Mouse (Mus musculus) megakaryocyte, embryonic 14.5 days (primary cell): ENCODE results near the gene Zbtb22. TPM values are rescaled to one million over a fixed set of nuclear protein-coding genes. Genes with fewer than 3 reads are reported as not detected.

ENCODE experiments used
- H3K27me3 ChIP-seq: replicated peaks from 2 replicates; pipeline ENCODE3; 2012; ENCODE audit warnings: inconsistent platforms
- H3K36me3 ChIP-seq: replicated peaks from 2 replicates; pipeline ENCODE3; 2012; ENCODE audit warnings: low read length, inconsistent platforms, mixed read lengths
- H3K4me1 ChIP-seq: 2 replicates; pipeline ENCODE4 v1.6.1; 2012; ENCODE audit warnings: inconsistent platforms
- H3K4me3 ChIP-seq: replicated peaks from 2 replicates; pipeline ENCODE3; 2012; ENCODE audit warnings: moderate library complexity, mild to moderate bottlenecking, inconsistent platforms
- H3K9me3 ChIP-seq: 2 replicates; pipeline ENCODE4 v1.6.1; 2012; ENCODE audit warnings: inconsistent platforms
- FLI1 ChIP-seq: IDR thresholded peaks from 2 replicates; pipeline ENCODE4 v1.6.1; 2012; ENCODE audit warnings: low read length, inconsistent platforms, mixed read lengths
- GATA1 ChIP-seq: IDR thresholded peaks from 3 replicates; pipeline ENCODE4 v1.6.1; 2012; ENCODE audit warnings: mixed read lengths, low read length, inconsistent platforms, borderline replicate concordance
- polyA plus RNA-seq: library from polyadenylated mRNA; stranded (reverse); fragments of >175 nt; gene quantifications from 2 replicates; pipeline ENCODE4 v1.2.3, GENCODE M21; 2012; ENCODE audit warnings: low replicate concordance; ENCODE audit not compliant: insufficient read depth

The Zbtb22 gene
- polyA plus RNA-seq, 1 experiment: 45.3 TPM

DNA sequence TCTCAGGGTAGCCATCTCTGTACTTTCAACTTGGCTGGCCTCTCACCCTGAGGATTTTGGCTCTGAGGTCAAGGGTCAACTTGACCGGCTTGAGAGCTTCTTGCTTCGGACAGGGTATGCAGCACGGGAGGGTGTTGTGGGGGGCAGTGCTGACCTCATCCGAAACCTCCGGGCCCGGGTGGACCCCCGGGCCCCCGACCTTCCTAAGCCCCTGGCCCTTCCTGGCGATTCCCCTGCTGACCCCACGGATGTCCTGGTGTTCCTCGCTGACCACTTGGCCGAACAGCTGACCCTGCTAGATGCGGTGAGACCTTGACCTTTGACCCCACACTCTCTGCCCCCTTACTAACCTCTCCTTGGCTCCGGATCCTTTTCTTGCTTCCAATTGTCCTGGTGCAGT is 16.7 kb downstream of the Zbtb22 start:
- H3K4me1 ChIP-seq: peaks cover 50% of the 10 kb centered on the region
- peaks cover 74% of the 10 kb centered on the region for H3K36me3 ChIP-seq

GRCm38 (mm10) chr17:33932970-33933369 is 17.3 kb downstream of the Zbtb22 start:
- Histone ChIP-seq H3K4me3 (no peak overlapping the region), H3K36me3 (peaks cover 72% of the 10 kb centered on the region), H3K4me1 (peaks cover 45% of the 10 kb centered on the region), H3K9me3 (no peaks in the 10 kb centered on the region), H3K27me3 (no peaks in the 10 kb centered on the region)
- no peak for TF ChIP-seq GATA1
- no peak for TF ChIP-seq FLI1

More for the DNA sequence above, 16.7 kb downstream of the Zbtb22 start:
- H3K27me3 ChIP-seq: no peaks in the 10 kb centered on the region
- TF ChIP-seq FLI1 (no peak), GATA1 (no peak)
- no peak overlapping the region for H3K4me3 ChIP-seq
- no peaks in the 10 kb centered on the region for H3K9me3 ChIP-seq

- Histone ChIP-seq H3K4me3 (peak overlapping the region; percentile 18), H3K9me3 (no peaks in the 10 kb centered on the region), H3K4me1 (peaks cover 44% of the 10 kb centered on the region), H3K27me3 (no peaks in the 10 kb centered on the region), H3K36me3 (peaks cover 77% of the 10 kb centered on the region)
- TF ChIP-seq FLI1 (no peak), GATA1 (no peak)
These were observed 19.8 kb downstream of the Zbtb22 start for GRCm38 (mm10) chr17:33935422-33936055.

DNA sequence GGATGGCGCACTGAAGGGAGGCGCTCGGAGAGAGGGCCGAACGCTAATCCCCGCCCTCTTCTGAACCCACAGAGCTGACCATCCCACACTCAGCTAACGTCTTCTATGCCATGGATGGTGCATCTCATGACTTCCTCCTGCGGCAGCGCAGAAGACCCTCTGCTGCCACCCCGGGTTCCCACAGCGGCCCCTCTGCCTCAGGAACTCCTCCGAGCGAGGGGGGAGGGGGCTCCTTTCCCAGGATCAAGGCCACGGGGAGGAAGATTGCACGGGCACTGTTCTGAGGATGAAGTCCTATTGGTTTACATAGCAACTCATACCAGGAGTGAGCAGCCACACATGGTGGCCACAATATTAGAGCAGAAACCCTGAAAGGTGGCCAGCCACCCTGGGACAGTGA is 21.3 kb downstream of the Zbtb22 start:
- Histone ChIP-seq H3K36me3 (peaks cover 69% of the 10 kb centered on the region), H3K4me1 (peaks cover 41% of the 10 kb centered on the region), H3K4me3 (no peak overlapping the region), H3K9me3 (no peaks in the 10 kb centered on the region), H3K27me3 (no peaks in the 10 kb centered on the region)
- TF ChIP-seq FLI1 (no peak), GATA1 (no peak)

DNA sequence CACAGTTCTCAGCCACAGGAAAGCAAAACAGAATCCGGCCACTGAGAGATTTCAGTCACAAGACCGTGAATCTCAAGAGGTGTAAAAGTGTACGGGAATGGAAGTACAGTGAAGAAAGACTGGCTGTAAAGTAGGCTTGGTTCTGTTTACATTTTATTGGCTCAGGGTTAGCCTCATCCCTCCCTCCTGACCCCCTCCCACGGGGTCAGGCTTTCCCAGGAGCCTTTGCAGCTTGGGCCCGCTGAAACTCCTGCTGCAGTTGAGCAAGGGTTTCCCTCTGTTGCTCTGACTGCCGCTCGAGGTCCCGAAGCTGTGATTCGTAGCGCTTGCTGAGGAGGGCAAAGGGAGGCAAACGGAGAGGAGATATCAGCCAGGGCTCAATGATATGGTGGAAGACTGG is 23.1 kb downstream of the Zbtb22 start:
- peak overlapping the region; percentile 98 for H3K4me3 ChIP-seq
- peaks cover 41% of the 10 kb centered on the region for H3K4me1 ChIP-seq

DNA sequence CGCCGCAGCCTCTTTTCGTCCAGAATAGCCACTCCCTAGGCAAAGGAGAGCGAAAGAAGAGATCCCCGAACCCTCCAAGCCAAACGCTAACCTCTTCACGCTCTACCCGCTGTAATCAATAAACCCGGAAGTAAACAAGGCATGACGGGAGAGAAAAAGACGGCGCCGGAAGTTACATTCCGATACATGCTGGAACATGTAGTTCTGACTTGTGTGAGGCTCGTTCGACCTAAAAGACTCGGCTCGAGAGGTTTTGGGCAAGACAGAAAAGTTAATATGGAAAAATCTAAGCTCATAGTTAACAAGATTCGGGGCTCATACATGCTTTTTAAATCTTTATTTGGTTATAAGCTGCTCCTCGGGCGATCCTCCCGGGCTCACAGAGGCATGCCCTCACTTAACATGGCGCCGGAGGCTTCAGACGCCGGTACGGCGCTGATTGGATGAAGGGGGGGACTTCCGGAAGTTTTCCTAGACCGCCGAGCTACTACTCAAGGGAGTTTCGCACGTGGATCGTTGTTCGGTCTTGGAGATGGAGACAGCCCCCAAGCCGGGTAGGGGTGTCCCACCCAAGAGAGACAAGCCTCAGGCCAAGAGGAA is 24.6 kb downstream of the Zbtb22 start, which contains the start of the genes Pfdn6 and Wdr46:
Pfdn6 (minus strand) TSS at position 138 of the 600 bp plus-strand sequence.
Wdr46 (plus strand) TSS at position 455 of the 600 bp plus-strand sequence.
- Histone ChIP-seq H3K36me3 (peaks cover 66% of the 10 kb centered on the region), H3K4me1 (peaks cover 38% of the 10 kb centered on the region), H3K4me3 (peak within 1 kb of the TSS; percentile 98), H3K27me3 (no peaks in the 10 kb centered on the region), H3K9me3 (no peaks in the 10 kb centered on the region)
- TF ChIP-seq GATA1 (no peak), FLI1 (no peak; the same call in 1 of the 2 replicates)

More for the DNA sequence above, 23.1 kb downstream of the Zbtb22 start:
- TF ChIP-seq GATA1 (no peak), FLI1 (no peak)
- no peaks in the 10 kb centered on the region for H3K27me3 ChIP-seq
- no peaks in the 10 kb centered on the region for H3K9me3 ChIP-seq
- H3K36me3 ChIP-seq: peaks cover 66% of the 10 kb centered on the region

DNA sequence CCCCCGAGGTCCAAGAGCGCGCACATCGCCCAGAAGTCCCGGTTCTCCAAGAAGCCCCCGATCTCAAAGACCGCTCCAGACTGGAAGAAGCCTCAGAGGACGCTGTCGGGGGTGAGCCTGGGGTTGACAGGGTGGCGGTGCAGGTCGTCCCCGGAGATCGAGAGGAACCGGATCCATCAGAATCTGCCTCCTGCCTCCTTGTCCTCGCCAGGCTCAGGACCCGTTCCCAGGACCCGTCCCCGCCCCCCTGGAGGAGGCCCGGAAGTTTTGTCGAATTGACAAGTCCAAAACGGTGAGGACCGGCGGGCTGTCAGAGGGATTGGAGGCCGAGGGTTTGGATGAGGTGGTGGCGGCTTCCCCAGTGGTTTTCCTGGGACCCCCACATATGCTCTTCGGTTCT is 25.3 kb downstream of the Zbtb22 start:
- no peaks in the 10 kb centered on the region for H3K27me3 ChIP-seq
- peaks cover 33% of the 10 kb centered on the region for H3K4me1 ChIP-seq
- no peaks in the 10 kb centered on the region for H3K9me3 ChIP-seq
- peak overlapping the region; percentile 98 for H3K4me3 ChIP-seq
- H3K36me3 ChIP-seq: peaks cover 64% of the 10 kb centered on the region
- no peak for TF ChIP-seq FLI1

DNA sequence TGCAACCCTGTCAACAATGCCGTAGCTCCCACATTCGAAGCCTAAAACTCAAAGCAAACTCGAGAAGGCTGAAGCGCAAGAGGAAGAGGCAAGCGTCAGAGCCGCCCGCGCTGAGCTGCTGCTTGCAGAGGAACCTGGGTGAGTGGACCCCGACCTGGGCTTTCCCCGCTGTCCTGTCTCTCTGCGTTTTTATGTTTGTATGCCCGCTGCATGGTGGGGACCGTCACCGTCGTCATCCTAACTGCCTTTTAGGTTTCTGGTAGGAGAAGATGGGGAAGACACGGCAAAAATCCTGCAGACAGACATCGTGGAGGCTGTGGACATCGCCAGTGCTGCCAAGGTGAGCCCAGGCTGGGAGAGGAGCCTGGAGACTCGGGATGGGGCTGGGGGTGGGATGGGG is 25.7 kb downstream of the Zbtb22 start:
- TF ChIP-seq GATA1 (no peak), FLI1 (no peak)
- H3K36me3 ChIP-seq: peaks cover 66% of the 10 kb centered on the region
- peaks cover 34% of the 10 kb centered on the region for H3K4me1 ChIP-seq
- H3K9me3 ChIP-seq: no peaks in the 10 kb centered on the region
- H3K27me3 ChIP-seq: no peaks in the 10 kb centered on the region
- peak overlapping the region; percentile 98 for H3K4me3 ChIP-seq

DNA sequence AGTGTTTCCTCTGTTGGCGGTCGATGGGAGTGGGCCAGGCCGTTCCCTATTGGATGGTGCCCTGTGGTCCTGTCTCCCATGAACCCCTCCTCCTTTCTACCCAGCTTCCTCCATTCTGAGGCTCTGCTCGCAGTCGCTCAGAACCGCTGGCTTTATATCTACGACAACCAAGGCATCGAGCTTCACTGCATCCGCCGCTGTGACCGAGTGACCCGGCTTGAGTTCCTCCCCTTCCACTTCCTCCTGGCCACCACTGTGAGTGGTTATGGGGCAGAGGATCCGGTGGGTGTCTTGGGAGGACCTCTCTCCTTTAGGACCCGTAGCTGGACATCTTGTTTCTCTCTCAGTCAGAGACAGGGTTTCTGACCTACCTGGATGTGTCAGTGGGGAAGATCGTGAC is 27.8 kb downstream of the Zbtb22 start:
- Histone ChIP-seq H3K27me3 (no peaks in the 10 kb centered on the region), H3K4me3 (no peak overlapping the region), H3K9me3 (no peaks in the 10 kb centered on the region), H3K4me1 (peaks cover 48% of the 10 kb centered on the region), H3K36me3 (peaks cover 65% of the 10 kb centered on the region)
- TF ChIP-seq FLI1 (no peak), GATA1 (no peak)

DNA sequence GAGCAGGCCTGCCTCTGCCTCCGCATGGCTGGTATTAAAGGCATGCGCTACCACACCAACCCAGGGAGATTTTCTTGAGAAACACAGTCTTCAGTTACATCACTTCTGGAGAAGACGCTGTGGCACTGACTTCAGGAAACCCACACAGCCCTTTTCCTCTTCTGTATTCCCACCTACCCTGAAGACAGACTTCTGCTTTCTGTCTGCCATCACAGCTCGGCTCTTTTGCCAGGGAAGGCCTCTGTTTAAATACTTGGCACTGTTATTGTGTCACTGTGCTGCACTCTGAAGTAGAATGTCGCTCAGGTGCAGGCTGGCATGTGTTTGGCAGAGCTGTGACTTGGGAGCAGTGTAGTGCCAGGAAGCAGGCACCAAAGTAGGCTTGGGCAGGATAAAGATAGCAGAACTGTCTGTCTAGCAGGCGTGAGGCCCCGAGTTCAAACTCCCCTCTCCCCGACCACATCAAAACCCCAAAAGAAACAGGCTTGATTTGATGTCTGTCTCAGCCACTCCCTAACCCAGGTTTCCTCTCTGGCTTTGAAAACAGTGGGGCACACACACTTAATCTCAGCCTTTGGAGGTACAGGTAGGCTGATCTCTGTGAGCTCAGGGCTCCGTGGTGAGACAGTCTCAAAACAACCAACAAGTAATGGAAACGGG is 31.9 kb downstream of the Zbtb22 start:
- Histone ChIP-seq H3K9me3 (no peaks in the 10 kb centered on the region), H3K36me3 (peaks cover 85% of the 10 kb centered on the region), H3K4me3 (peak overlapping the region; percentile 24), H3K4me1 (peaks cover 63% of the 10 kb centered on the region), H3K27me3 (no peaks in the 10 kb centered on the region)
- TF ChIP-seq FLI1: no peak
- no peak for TF ChIP-seq GATA1
